Mouse (Mus musculus) hindbrain, embryonic 14.5 days (tissue): ENCODE data around the gene Mpp2. TPM values are rescaled to one million over a fixed set of nuclear protein-coding genes. Genes with fewer than 3 reads are reported as not detected.
A peak's percentile ranks its signal among the peaks of the same experiment; 100 is the strongest.

Experiments used
- ATAC-seq: fragments of 200-750 bp; cut with Nextera tagmentation; 2 replicates; pipeline ENCODE4 v1.8.0; 2017; ENCODE audit warnings: moderate number of reproducible peaks, mild to moderate bottlenecking, moderate TSS enrichment, moderate library complexity; ENCODE audit not compliant: low FRiP score
- DNase-seq: peaks from one replicate; pipeline ENCODE4 v3.0.0-alpha.2; 2015; ENCODE audit warnings: low spot score
- H3K27ac ChIP-seq: fragments of 300-500 bp; sonication (generic); 2 replicates; pipeline ENCODE4 v1.5.1; 2014; ENCODE audit warnings: mild to moderate bottlenecking, moderate library complexity
- H3K27me3 ChIP-seq: fragments of 300-500 bp; sonication (generic); 2 replicates; pipeline ENCODE4 v1.6.1; 2014; ENCODE audit warnings: mild to moderate bottlenecking, low read length, mixed read lengths; ENCODE audit not compliant: control insufficient read depth, insufficient read depth
- H3K36me3 ChIP-seq: fragments of 300-500 bp; sonication (generic); replicated peaks from 2 replicates; pipeline ENCODE4 v1.6.1; 2014; ENCODE audit not compliant: control insufficient read depth, insufficient read depth
- H3K4me1 ChIP-seq: fragments of 300-500 bp; sonication (generic); replicated peaks from 2 replicates; pipeline ENCODE4 v1.6.1; 2014; ENCODE audit warnings: antibody characterized with exemption, low read length, mixed read lengths; ENCODE audit not compliant: control insufficient read depth, insufficient read depth
- H3K4me2 ChIP-seq: fragments of 300-500 bp; sonication (generic); replicated peaks from 2 replicates; pipeline ENCODE4 v1.6.1; 2014; ENCODE audit warnings: mild to moderate bottlenecking, moderate library complexity
- H3K4me3 ChIP-seq: fragments of 300-500 bp; sonication (generic); replicated peaks from 2 replicates; pipeline ENCODE4 v1.5.1; 2014; ENCODE audit warnings: mild to moderate bottlenecking, low read length
- H3K9ac ChIP-seq: fragments of 300-500 bp; sonication (generic); 2 replicates; pipeline ENCODE4 v1.6.1; 2014
- H3K9me3 ChIP-seq: fragments of 300-500 bp; sonication (generic); 2 replicates; pipeline ENCODE4 v1.6.1; 2016; ENCODE audit warnings: low read length; ENCODE audit not compliant: control insufficient read depth
- WGBS: fragments of 180-500 bp; shearing (Covaris S2); extraction: QIAGEN DNeasy Blood & Tissue Kit; methylation state at CpG from one replicate; pipeline ENCODE4 v1.1.7; 2014; 5-methylcytosine and 5-hydroxymethylcytosine counted together
- polyA plus RNA-seq: library from polyadenylated mRNA; unstranded; fragments of >200 nt; fragmentation: Nextera tagmentation; extraction: Ambion mirVana; gene quantifications from 2 replicates; pipeline ENCODE4 v1.2.1, GENCODE M21; 2014

Mpp2 gene
- polyA plus RNA-seq, 1 experiment from 2014 or later = 24.6 TPM

- H3K27me3 ChIP-seq = no peaks in the 10 kb centered on the region
- DNase-seq (no peak), ATAC-seq (no peak)
- no peak overlapping the region for H3K27ac ChIP-seq
- no peak overlapping the region for H3K4me3 ChIP-seq
- peaks cover 67% of the 10 kb centered on the region for H3K36me3 ChIP-seq
- no peak overlapping the region for H3K4me2 ChIP-seq
- no peak overlapping the region for H3K9ac ChIP-seq
- H3K9me3 ChIP-seq = no peaks in the 10 kb centered on the region
- H3K4me1 ChIP-seq = peaks cover 14% of the 10 kb centered on the region; the same call in 1 of the 2 replicates
- WGBS = 87% methylated on average over 8 of the region's 8 CpGs
Observed at GRCm38 (mm10) chr11:102013201-102013600, 75.1 kb downstream of the Mpp2 start.

DNA sequence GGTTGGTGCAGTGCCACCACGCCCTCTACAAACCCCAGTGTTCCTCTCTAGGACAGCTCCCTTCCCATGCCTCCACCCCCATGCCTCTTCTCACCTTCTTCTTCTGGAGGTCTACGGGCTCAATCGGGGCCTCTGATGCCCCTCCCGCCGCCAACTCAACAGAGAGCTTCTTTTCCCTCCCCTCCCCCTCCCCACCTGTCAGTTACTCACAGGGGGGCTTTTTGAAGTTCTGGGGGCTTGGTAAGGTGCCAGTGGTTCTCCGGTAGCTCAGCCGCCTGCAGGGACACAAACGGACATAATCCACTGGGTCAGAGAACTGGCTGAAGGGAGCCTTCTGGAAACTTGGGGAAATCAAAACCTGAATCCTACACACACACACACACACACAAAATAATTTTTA lies 76.8 kb downstream of the Mpp2 start:
- 86% methylated on average over 8 of the region's 8 CpGs for WGBS
- no peak overlapping the region for H3K9ac ChIP-seq
- H3K27ac ChIP-seq = no peak overlapping the region
- no peak overlapping the region for H3K4me3 ChIP-seq
- H3K4me2 ChIP-seq = no peak overlapping the region
- no peak for ATAC-seq
- DNase-seq = no peak
- H3K36me3 ChIP-seq = peaks cover 65% of the 10 kb centered on the region
- H3K9me3 ChIP-seq = no peaks in the 10 kb centered on the region
- H3K4me1 ChIP-seq = peaks cover 14% of the 10 kb centered on the region; the same call in 1 of the 2 replicates
- H3K27me3 ChIP-seq = no peaks in the 10 kb centered on the region

GRCm38 (mm10) chr11:102010140-102010539 lies 78.2 kb downstream of the Mpp2 start:
- WGBS = 22% methylated on average over 13 of the region's 13 CpGs
- peaks cover 62% of the 10 kb centered on the region for H3K36me3 ChIP-seq
- no peak overlapping the region for H3K4me3 ChIP-seq
- H3K4me2 ChIP-seq = no peak overlapping the region
- H3K4me1 ChIP-seq = peaks cover 14% of the 10 kb centered on the region; the same call in 1 of the 2 replicates
- peak; percentile 77 for ATAC-seq
- H3K9ac ChIP-seq = no peak overlapping the region
- H3K27me3 ChIP-seq = no peaks in the 10 kb centered on the region
- H3K9me3 ChIP-seq = no peaks in the 10 kb centered on the region
- peak overlapping the region; percentile 76 for H3K27ac ChIP-seq
- peak; percentile 42 for DNase-seq

- Histone ChIP-seq H3K9me3 (no peaks in the 10 kb centered on the region), H3K4me3 (no peak overlapping the region), H3K36me3 (peaks cover 62% of the 10 kb centered on the region), H3K4me2 (no peak overlapping the region), H3K27ac (peak overlapping the region; percentile 76; the same call in 1 of the 2 replicates), H3K9ac (no peak overlapping the region), H3K4me1 (peaks cover 14% of the 10 kb centered on the region; the same call in 1 of the 2 replicates), H3K27me3 (no peaks in the 10 kb centered on the region)
- DNase-seq (no peak), ATAC-seq (no peak)
- WGBS = 78% methylated on average over 15 of the region's 15 CpGs
Observed at GRCm38 (mm10) chr11:102008954-102009637, 79.2 kb downstream of the Mpp2 start.

- no peak for ATAC-seq
- H3K27me3 ChIP-seq = no peaks in the 10 kb centered on the region
- peaks cover 14% of the 10 kb centered on the region; the same call in 1 of the 2 replicates for H3K4me1 ChIP-seq
- no peak overlapping the region for H3K27ac ChIP-seq
- DNase-seq = no peak
- H3K36me3 ChIP-seq = peaks cover 68% of the 10 kb centered on the region
- no peaks in the 10 kb centered on the region for H3K9me3 ChIP-seq
- no peak overlapping the region for H3K4me2 ChIP-seq
- no peak overlapping the region for H3K4me3 ChIP-seq
- WGBS = 96% methylated on average over 8 of the region's 8 CpGs
- H3K9ac ChIP-seq = no peak overlapping the region
Observed at GRCm38 (mm10) chr11:102008372-102008771, 79.9 kb downstream of the Mpp2 start.

Other genes with a start within 250 kb of the Mpp2 start
- gene Meox1, start 194.1 kb downstream of the Mpp2 start, polyA plus RNA-seq = 0.63 and 0.90 TPM in 2 replicates
- gene Sost, start 121.5 kb downstream of the Mpp2 start, polyA plus RNA-seq = not detected in 2 replicates
- gene Cfap97d1, start 104.2 kb downstream of the Mpp2 start, polyA plus RNA-seq = not detected in 2 replicates
- gene Dusp3, start 101.5 kb downstream of the Mpp2 start, polyA plus RNA-seq = 24.0 and 24.7 TPM in 2 replicates
- 53.5 and 57.2 TPM in 2 replicates for gene Mpp3, start 60.1 kb downstream of the Mpp2 start, polyA plus RNA-seq
- gene Cd300lg, start 47.0 kb downstream of the Mpp2 start, polyA plus RNA-seq = 0.27 TPM in 1 of 2 replicates, not detected in the other
- gene Ppy, start 12.8 kb upstream of the Mpp2 start, polyA plus RNA-seq = not detected in 2 replicates
- 4.3 and 4.4 TPM in 2 replicates for gene Pyy, start 19.3 kb upstream of the Mpp2 start, polyA plus RNA-seq
- 0.09 TPM in 1 of 2 replicates, not detected in the other for gene Nags, start 57.0 kb upstream of the Mpp2 start, polyA plus RNA-seq
- gene Tmem101, start 67.9 kb upstream of the Mpp2 start, polyA plus RNA-seq = 32.7 and 35.0 TPM in 2 replicates
- gene Lsm12, start 96.8 kb upstream of the Mpp2 start, polyA plus RNA-seq = 78.6 and 81.9 TPM in 2 replicates
- gene G6pc3, start 101.1 kb upstream of the Mpp2 start, polyA plus RNA-seq = 39.9 and 42.3 TPM in 2 replicates
- 40.7 and 50.8 TPM in 2 replicates for gene Hdac5, start 141.7 kb upstream of the Mpp2 start, polyA plus RNA-seq
- gene BC030867, start 160.4 kb upstream of the Mpp2 start, polyA plus RNA-seq = 1.8 and 2.9 TPM in 2 replicates
- gene Asb16, start 180.2 kb upstream of the Mpp2 start, polyA plus RNA-seq = 0.07 and 0.18 TPM in 2 replicates
- 74.3 and 77.8 TPM in 2 replicates for gene Tmub2, start 196.4 kb upstream of the Mpp2 start, polyA plus RNA-seq
- 37.3 and 37.5 TPM in 2 replicates for gene Atxn7l3, start 208.1 kb upstream of the Mpp2 start, polyA plus RNA-seq
- 70.0 and 76.0 TPM in 2 replicates for gene Ubtf, start 231.2 kb upstream of the Mpp2 start, polyA plus RNA-seq